Mouse (Mus musculus): Measurements from ENCODE around the gene Lrrc25.

Lrrc25 gene

DNA sequence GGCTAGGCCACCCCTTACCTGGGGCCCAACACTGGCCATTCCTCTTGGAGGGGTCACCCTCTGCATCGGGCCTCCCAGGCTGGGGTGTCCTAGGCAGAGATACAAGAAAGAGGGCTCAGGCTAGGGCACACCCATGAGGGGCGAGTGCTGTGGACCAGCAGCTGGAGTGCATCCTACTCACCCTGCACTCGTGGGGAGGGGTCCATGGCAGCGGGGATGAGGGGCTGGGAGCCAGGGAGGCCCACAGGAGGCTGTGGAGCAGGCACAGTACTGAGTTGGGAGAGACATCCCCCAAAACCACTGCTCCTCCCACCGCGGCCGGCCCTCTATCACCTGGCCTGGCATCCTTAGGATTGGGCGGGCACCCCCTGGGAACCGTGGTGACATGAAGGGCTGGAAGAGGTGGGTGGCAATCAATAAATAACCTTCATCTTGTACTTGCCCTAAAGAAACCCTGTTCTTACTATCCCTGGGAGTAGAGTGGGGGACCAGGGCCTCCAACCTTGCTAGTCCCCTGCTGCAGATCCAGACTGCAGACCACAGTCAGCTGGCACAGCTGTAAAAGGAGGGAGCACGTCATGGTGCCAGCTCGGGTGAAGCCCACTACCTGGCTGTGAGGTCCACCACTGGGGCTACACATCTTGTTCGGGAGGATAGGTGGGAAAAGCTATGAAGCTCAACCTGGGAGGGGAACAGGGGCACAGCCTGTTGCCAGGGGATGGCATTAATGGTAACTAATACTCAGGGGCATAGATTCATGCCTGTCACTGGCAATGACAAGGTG, 16.3 kb upstream of the Lrrc25 start:
- in situ Hi-C loops (cut with MboI, MseI) = no loop called here

DNA sequence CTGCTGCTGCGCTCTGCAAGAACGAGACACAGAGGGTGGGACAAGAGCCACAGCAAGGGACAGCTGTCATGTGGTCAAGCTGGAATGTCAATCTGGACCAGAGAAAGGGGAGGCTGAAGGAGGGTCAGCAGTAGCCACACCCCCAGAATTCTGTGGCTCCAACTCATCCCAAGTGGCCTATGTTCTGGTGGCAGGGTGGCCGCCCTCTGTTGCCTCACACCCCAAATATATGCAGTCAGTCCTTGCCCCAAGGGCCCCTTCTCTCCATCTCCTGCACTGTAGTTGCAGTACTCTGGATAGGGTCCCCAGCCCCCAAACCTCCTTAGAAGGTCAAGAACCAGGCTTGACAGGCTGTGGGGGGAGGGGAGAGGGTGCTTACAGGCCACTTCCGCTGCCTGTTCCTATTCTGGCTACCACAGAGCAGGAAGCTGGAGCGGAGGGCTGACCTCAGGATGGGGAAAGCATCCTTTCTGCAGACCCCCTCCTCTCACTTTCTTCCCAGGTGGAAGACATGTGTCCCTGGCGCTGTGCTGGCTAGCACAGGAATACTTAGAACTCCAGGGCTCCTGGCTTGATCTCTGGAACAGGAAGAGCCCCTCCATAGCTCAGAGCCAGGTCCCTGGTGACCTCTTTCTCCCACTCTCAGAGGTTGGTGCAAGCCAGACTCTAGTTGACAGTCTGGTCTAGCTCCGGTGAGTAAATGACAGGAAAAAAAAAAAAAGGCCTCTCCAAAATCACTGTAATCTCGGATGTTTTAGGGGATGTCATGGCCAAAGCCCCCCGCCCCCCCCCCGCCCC, 15.3 kb upstream of the Lrrc25 start:
- in situ Hi-C loops (cut with MboI, MseI) = no loop called here

GRCm38 (mm10) chr8:70601271-70601649, 14.7 kb upstream of the Lrrc25 start:
- in situ Hi-C loops (cut with MboI, MseI) = no loop called here

DNA sequence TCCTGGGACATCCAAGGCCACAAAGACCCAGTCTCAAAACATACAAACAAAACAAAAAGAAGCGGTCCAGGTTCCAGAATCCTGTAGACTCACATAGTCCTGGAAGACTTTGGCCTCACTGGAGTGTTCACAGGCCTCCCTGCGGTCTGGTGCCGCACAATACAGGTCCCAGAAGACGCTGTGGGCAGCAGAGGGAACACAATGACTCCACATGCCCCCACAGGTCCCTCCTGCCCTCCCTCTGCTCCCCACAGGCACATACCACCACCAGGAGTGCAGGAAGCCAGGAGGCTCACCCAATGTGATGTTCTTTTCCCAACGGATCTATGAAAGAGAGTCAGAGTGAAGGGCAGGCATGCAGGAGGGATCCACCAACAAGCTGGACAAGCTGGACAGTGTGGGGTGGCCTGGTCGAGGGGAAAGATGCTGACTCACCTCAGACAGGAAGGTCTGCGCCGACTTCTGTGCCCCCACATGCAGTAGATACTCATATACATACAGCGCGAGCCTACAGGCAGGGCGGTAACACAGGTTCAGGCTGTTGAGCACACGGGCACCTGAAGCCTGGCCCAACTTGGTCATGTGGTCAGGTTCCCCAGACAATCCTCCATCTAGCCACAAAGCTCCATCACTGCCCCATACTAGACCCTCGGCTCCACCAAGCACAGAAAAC, 13.7 kb upstream of the Lrrc25 start:
- in situ Hi-C loops (cut with MboI, MseI) = no loop called here

GRCm38 (mm10) chr8:70604558-70604957, 11.4 kb upstream of the Lrrc25 start:
- in situ Hi-C loops (cut with MboI, MseI) = no loop called here

DNA sequence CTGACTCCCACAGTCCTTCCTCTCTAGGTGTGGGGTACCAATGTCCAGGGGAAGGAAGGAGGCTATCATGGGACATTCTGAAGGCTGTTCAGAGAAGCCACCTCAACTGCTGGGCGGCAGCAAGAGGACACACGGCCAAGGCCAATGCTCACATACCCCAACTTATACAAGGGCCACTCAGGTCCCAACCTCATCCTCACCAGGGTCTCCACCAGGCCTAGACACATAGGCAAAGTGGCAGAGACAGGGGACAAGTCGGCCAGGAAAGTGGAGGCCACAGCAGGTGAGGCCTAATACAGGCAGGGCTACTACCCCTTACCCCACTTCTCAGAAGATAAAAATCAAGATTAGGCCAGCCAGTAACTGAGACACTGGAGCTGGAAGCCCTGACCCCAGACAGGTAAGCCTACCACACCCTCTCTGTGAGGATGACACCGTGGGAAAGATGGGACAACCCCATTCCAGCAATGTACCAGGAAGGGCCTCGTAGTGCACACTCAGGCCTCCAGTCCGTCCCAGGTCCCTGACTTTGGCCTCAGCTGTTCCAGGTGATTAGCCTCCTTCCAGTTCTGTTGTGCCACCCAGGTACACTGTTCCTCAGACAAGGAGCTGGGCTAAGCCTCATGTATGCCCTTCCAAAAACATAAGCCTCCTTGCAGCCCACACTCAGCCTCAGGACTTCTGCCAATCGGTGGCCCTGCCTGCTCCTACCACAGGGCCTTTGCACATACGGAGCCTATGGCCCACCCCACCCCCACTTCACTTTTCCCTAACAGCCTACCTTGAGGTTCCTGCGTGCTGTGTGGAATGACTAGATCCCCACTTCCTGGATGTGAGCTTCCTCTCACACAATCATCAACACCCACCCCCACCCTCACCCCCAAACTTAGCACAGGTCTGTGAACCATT, 9.8 kb upstream of the Lrrc25 start:
- in situ Hi-C loops (cut with MboI, MseI) = no loop called here

DNA sequence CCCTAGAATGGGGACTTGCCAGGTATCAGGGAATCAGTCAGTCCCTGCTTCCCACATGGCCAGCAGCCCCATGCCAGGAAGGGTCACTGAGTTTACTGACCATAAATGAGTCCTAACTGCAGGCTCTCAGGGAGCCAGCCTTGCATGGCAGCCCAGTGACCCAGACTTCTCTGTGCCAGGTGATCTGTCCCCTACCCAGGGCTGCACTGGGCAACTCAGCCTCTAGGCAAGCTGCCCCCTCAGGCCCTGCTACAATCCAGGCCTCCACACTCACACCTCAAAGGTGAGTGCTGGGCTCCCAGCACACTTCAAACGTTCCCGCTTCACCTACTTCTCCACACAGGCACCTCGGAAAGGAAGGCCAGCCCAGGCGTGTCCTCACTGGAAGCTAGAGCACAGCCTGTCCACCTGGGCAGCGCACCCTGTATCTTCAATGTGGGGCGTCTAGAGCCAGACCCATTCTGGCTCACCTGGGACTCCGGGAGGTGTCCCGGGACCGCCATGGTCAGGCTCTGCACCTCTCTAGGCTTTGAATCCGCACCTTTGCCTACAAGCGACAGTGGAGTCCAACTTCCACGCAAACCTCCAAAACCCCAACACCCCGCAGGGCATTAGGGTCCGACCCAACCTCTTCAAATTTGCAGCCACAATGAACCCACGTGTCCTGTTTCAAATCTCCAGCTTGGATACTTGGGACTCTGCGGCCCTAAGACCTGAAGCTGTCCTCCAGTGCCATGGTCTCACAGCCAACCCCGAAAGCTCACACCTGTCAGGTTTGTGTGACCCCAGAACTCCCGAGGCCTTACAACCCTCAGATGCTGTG, 9.0 kb upstream of the Lrrc25 start:
- in situ Hi-C loops (cut with MboI, MseI) = no loop called here

- in situ Hi-C loops (cut with MboI, MseI) = no loop called here
Measured at GRCm38 (mm10) chr8:70607603-70607897, 8.4 kb upstream of the Lrrc25 start.

DNA sequence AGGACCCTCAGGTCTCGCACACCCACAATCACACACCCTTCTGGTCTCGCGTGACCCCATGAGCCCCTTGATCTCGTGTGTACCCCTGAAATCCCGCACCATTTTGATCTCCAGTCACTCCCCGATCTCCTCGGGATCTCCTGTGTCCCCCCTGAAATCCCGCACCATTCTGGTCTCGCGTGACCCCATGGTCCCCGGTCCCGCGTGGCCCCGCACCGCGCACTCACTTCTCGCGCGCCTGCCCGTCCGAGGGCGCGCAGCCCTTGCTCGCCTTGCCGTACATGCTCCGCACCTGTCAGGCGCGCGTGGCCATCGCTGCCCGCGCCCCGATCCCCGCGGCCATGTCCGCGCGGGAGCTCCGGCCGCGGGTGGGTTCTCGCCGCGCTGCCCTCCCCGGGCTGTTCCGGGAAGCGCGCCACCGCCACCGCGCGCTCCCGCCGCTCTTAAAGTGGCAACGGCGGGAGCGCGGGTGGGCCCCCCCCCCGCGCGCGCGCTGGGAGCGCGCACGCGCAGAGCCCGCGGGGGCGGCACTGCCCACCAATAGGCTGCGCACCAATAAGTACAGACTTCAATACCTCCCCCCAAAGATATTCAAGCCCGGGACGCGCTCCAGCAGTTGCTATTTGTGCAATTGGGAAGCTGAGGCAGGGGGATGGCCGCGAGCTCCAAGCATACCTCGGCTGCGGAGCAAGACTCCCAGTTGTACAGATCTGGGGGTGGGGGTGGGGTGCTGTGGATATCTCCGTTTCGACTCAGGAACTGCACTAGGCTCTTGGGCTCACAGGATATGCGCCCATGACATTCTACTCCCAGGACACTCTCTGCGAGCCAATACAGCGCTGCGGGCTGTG, 7.8 kb upstream of the Lrrc25 start:
- in situ Hi-C loops (cut with MboI, MseI) = no loop called here

DNA sequence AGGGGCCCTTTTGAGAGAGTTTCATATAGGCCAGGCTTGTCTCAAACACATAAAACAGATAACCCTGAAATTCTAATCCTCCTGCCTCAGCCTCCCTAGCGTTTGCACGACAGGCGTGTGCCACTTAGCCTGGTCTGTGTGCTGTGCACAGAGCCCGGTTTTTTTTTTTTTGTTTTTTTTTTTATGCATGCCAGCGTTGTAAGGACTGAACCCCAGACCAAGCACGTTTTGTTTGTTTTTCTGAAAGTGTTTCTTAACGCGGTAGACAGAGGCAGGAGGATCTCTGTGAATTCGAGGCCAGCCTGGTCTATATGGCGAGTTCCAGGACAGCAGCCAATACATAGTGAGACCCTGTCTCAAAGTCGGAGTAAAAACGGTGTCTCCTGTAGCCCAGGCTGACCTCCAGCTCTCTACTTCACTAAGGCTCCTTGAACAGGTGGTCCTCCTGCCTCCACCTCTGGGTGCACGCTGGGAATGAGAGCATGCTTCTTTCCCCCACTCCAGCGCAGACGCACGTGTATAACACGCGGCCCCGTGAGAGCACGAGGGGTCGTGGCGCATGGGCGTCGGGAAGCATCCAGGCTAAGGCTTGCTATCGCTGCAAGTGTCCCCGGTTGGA, 7.1 kb upstream of the Lrrc25 start, which contains the start of gene Ssbp4:
Ssbp4 (minus strand) TSS at position 124 of the 619 bp plus-strand sequence.
- in situ Hi-C loops (cut with MboI, MseI) = no loop called here

DNA sequence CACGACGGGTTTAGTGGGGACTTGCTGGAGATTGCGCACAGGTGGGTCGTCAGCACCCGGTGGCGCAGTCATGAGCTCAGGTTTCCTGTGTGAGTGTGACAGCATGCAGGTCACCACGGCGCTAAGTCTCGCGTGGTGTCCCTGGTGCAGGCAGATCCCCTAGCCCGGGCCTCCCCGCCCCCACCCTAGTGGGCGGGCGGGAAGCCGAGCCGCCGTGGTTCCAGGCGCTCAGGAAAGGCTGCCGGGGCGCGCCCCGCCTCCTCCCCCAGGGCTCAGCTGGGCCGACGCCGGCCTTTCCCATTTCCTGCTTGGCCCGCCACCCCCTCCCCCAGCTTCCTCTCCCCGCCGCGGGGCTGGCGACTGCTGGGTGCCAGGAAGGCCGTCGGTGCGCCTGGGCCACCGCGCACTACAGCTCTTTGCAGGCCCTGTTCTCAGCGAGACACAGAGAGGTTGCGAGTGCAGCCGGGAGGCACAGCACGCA, 6.5 kb upstream of the Lrrc25 start:
- in situ Hi-C loops (cut with MboI, MseI) = no loop called here

- in situ Hi-C loops (cut with MboI, MseI) = no loop called here
Measured at GRCm38 (mm10) chr8:70609849-70610795, 5.8 kb upstream of the Lrrc25 start.

- in situ Hi-C loops (cut with MboI, MseI) = no loop called here
Measured at GRCm38 (mm10) chr8:70610796-70611771, 4.9 kb upstream of the Lrrc25 start.

- in situ Hi-C loops (cut with MboI, MseI) = no loop called here
Measured at GRCm38 (mm10) chr8:70611849-70612248, 4.1 kb upstream of the Lrrc25 start.

- in situ Hi-C loops (cut with MboI, MseI) = no loop called here
Measured at GRCm38 (mm10) chr8:70613763-70614162, 2.2 kb upstream of the Lrrc25 start.

GRCm38 (mm10) chr8:70614469-70614868, 1.5 kb upstream of the Lrrc25 start:
- in situ Hi-C loops (cut with MboI, MseI) = no loop called here

DNA sequence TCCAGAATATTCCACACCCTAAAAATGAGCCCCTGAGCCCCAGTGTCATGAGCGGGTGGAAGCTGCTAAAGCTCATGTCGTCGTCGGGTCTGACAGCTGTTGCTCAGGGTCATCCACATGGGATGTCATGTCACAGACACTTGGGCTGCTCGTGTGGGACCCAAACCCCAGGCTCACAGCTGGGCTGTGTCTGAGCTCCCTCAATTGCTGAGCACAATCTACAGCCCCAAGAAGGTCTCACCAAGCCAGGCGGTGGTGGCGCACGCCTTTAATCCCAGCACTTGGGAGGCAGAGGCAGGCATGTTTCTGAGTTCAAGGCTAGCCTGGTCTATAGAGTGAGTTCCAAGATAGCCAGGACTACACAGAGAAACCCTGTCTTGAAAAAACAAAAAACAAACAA, 674 bp upstream of the Lrrc25 start:
- in situ Hi-C loops (cut with MboI, MseI) = no loop called here

All from T-helper 2 cell (primary cell).